Mouse (Mus musculus) kidney, embryonic 15.5 days (tissue): ENCODE results near the gene Ces1f. TPM values are rescaled to one million over a fixed set of nuclear protein-coding genes. Genes with fewer than 3 reads are reported as not detected.
"Not testable (repeated sequence)": the region's sequence is repeated elsewhere in the genome, so short reads cannot be mapped to it uniquely, and the experiment has no call there.

Source experiments
- ATAC-seq: fragments of 200-750 bp; cut with Nextera tagmentation; replicated peaks from 2 replicates; pipeline ENCODE4 v1.8.0; 2017; ENCODE audit warnings: moderate TSS enrichment; ENCODE audit not compliant: low FRiP score
- H3K27ac ChIP-seq: fragments of 300-500 bp; sonication (generic); 2 replicates; pipeline ENCODE4 v1.5.1; 2015; ENCODE audit warnings: mild to moderate bottlenecking, inconsistent platforms
- H3K27me3 ChIP-seq: fragments of 300-500 bp; sonication (generic); 2 replicates; pipeline ENCODE4 v1.6.1; 2015; ENCODE audit warnings: inconsistent platforms
- H3K36me3 ChIP-seq: fragments of 300-500 bp; sonication (generic); 2 replicates; pipeline ENCODE4 v1.6.1; 2015; ENCODE audit warnings: inconsistent platforms
- H3K4me1 ChIP-seq: fragments of 300-500 bp; sonication (generic); 2 replicates; pipeline ENCODE4 v1.6.1; 2015; ENCODE audit warnings: inconsistent platforms
- H3K4me2 ChIP-seq: fragments of 300-500 bp; sonication (generic); 2 replicates; pipeline ENCODE4 v1.6.1; 2015; ENCODE audit warnings: moderate library complexity, mild to moderate bottlenecking, inconsistent platforms
- H3K4me3 ChIP-seq: fragments of 300-500 bp; sonication (generic); replicated peaks from 2 replicates; pipeline ENCODE4 v1.5.1; 2015; ENCODE audit warnings: mild to moderate bottlenecking, inconsistent platforms
- H3K9ac ChIP-seq: fragments of 300-500 bp; sonication (generic); 2 replicates; pipeline ENCODE4 v1.6.1; 2015; ENCODE audit warnings: mild to moderate bottlenecking, inconsistent platforms
- H3K9me3 ChIP-seq: fragments of 300-500 bp; sonication (generic); replicated peaks from 2 replicates; pipeline ENCODE4 v1.6.1; 2016; ENCODE audit warnings: inconsistent platforms
- WGBS: fragments of 180-500 bp; shearing (Covaris S2); methylation state at CpG from one replicate; pipeline ENCODE4 v1.1.7; 2015; ENCODE audit warnings: mixed read lengths; 5-methylcytosine and 5-hydroxymethylcytosine counted together
- polyA plus RNA-seq: library from polyadenylated mRNA; unstranded; fragments of >200 nt; fragmentation: Nextera tagmentation; extraction: Ambion mirVana; gene quantifications from 2 replicates; pipeline ENCODE4 v1.2.1, GENCODE M21; 2015

Gene Ces1f
- polyA plus RNA-seq, 1 experiment from 2014 or later: not detected

- ATAC-seq: no peak
- no peak overlapping the region for H3K27ac ChIP-seq
- H3K36me3 ChIP-seq: no peaks in the 10 kb centered on the region
- no peaks in the 10 kb centered on the region for H3K27me3 ChIP-seq
- H3K9ac ChIP-seq: no peak overlapping the region
- no peaks in the 10 kb centered on the region for H3K4me1 ChIP-seq
- H3K4me3 ChIP-seq: no peak overlapping the region
- H3K4me2 ChIP-seq: no peak overlapping the region
- no peaks in the 10 kb centered on the region for H3K9me3 ChIP-seq
These were observed 39.7 kb downstream of the Ces1f start for GRCm38 (mm10) chr8:93239884-93240283.

GRCm38 (mm10) chr8:93235681-93236080 is 43.9 kb downstream of the Ces1f start:
- no peaks in the 10 kb centered on the region for H3K27me3 ChIP-seq
- H3K9me3 ChIP-seq: no peaks in the 10 kb centered on the region
- no peak overlapping the region for H3K4me3 ChIP-seq
- H3K4me1 ChIP-seq: no peaks in the 10 kb centered on the region
- no peaks in the 10 kb centered on the region for H3K36me3 ChIP-seq
- 94% methylated on average over 1 of the region's 1 CpGs for WGBS
- H3K27ac ChIP-seq: no peak overlapping the region
- H3K4me2 ChIP-seq: no peak overlapping the region
- ATAC-seq: no peak
- H3K9ac ChIP-seq: no peak overlapping the region

- 95% methylated on average over 1 of the region's 1 CpGs for WGBS
- Histone ChIP-seq H3K4me3 (no peak overlapping the region), H3K27me3 (no peaks in the 10 kb centered on the region), H3K9me3 (no peaks in the 10 kb centered on the region), H3K4me2 (no peak overlapping the region), H3K9ac (no peak overlapping the region), H3K4me1 (no peaks in the 10 kb centered on the region), H3K36me3 (no peaks in the 10 kb centered on the region), H3K27ac (no peak overlapping the region)
- no peak for ATAC-seq
These were observed 44.8 kb downstream of the Ces1f start for GRCm38 (mm10) chr8:93234706-93235105.

- H3K4me3 ChIP-seq: no peak overlapping the region
- H3K27ac ChIP-seq: no peak overlapping the region
- WGBS: 81% methylated on average over 6 of the region's 6 CpGs
- H3K4me2 ChIP-seq: no peak overlapping the region
- no peaks in the 10 kb centered on the region for H3K4me1 ChIP-seq
- no peaks in the 10 kb centered on the region for H3K27me3 ChIP-seq
- H3K9ac ChIP-seq: no peak overlapping the region
- ATAC-seq: no peak
- no peaks in the 10 kb centered on the region for H3K9me3 ChIP-seq
- H3K36me3 ChIP-seq: no peaks in the 10 kb centered on the region
These were observed 45.5 kb downstream of the Ces1f start for GRCm38 (mm10) chr8:93234068-93234467.

GRCm38 (mm10) chr8:93229446-93229845 is 50.1 kb downstream of the Ces1f start, which contains the start of gene Ces1e:
TSS of gene Ces1e (minus strand) at chr8:93229619.
- H3K4me2 ChIP-seq: no peak within 1 kb of the TSS
- H3K4me1 ChIP-seq: no peaks in the 10 kb centered on the region
- no peaks in the 10 kb centered on the region for H3K36me3 ChIP-seq
- ATAC-seq: no peak
- H3K27me3 ChIP-seq: no peaks in the 10 kb centered on the region
- no peak within 1 kb of the TSS for H3K9ac ChIP-seq
- H3K9me3 ChIP-seq: no peaks in the 10 kb centered on the region
- no peak within 1 kb of the TSS for H3K4me3 ChIP-seq
- no peak within 1 kb of the TSS for H3K27ac ChIP-seq

- no peaks in the 10 kb centered on the region for H3K9me3 ChIP-seq
- ATAC-seq: no peak
- no peak overlapping the region for H3K9ac ChIP-seq
- H3K4me2 ChIP-seq: no peak overlapping the region
- H3K4me1 ChIP-seq: no peaks in the 10 kb centered on the region
- no peaks in the 10 kb centered on the region for H3K36me3 ChIP-seq
- H3K27ac ChIP-seq: no peak overlapping the region
- no peaks in the 10 kb centered on the region for H3K27me3 ChIP-seq
- WGBS: 64% methylated on average over 11 of the region's 11 CpGs
- H3K4me3 ChIP-seq: no peak overlapping the region
These were observed 50.7 kb downstream of the Ces1f start for GRCm38 (mm10) chr8:93228673-93229370.

GRCm38 (mm10) chr8:93226471-93226870 is 53.1 kb downstream of the Ces1f start:
- H3K27ac ChIP-seq, H3K4me1 ChIP-seq, ATAC-seq, H3K27me3 ChIP-seq, H3K9me3 ChIP-seq, H3K36me3 ChIP-seq, H3K4me2 ChIP-seq, H3K9ac ChIP-seq, H3K4me3 ChIP-seq: not testable (repeated sequence)
- WGBS: 83% methylated on average over 1 of the region's 1 CpGs

- no peak for ATAC-seq
- no peaks in the 10 kb centered on the region for H3K27me3 ChIP-seq
- H3K9ac ChIP-seq: no peak overlapping the region
These were observed 57.7 kb downstream of the Ces1f start for GRCm38 (mm10) chr8:93221896-93222295.

GRCm38 (mm10) chr8:93217867-93218266 is 61.7 kb downstream of the Ces1f start:
- 55% methylated on average over 4 of the region's 4 CpGs for WGBS

More at GRCm38 (mm10) chr8:93221896-93222295, 57.7 kb downstream of the Ces1f start:
- WGBS: 77% methylated on average over 3 of the region's 3 CpGs
- H3K4me1 ChIP-seq: no peaks in the 10 kb centered on the region
- no peak overlapping the region for H3K4me2 ChIP-seq
- H3K4me3 ChIP-seq: no peak overlapping the region
- H3K27ac ChIP-seq: no peak overlapping the region
- H3K9me3 ChIP-seq: no peaks in the 10 kb centered on the region
- no peaks in the 10 kb centered on the region for H3K36me3 ChIP-seq

GRCm38 (mm10) chr8:93217375-93217774 is 62.2 kb downstream of the Ces1f start:
- no peak overlapping the region for H3K4me3 ChIP-seq
- H3K9ac ChIP-seq: no peak overlapping the region
- ATAC-seq: no peak
- 67% methylated on average over 1 of the region's 1 CpGs for WGBS
- H3K4me2 ChIP-seq: no peak overlapping the region
- H3K9me3 ChIP-seq: no peaks in the 10 kb centered on the region
- H3K27ac ChIP-seq: no peak overlapping the region
- no peaks in the 10 kb centered on the region for H3K4me1 ChIP-seq
- H3K27me3 ChIP-seq: no peaks in the 10 kb centered on the region
- no peaks in the 10 kb centered on the region for H3K36me3 ChIP-seq

More at GRCm38 (mm10) chr8:93217867-93218266, 61.7 kb downstream of the Ces1f start:
- Histone ChIP-seq H3K4me2 (no peak overlapping the region), H3K4me3 (no peak overlapping the region), H3K27ac (no peak overlapping the region), H3K4me1 (no peaks in the 10 kb centered on the region), H3K36me3 (no peaks in the 10 kb centered on the region), H3K27me3 (no peaks in the 10 kb centered on the region), H3K9me3 (no peaks in the 10 kb centered on the region), H3K9ac (no peak overlapping the region)
- ATAC-seq: no peak

GRCm38 (mm10) chr8:93211091-93211490 is 68.5 kb downstream of the Ces1f start:
- Histone ChIP-seq H3K27ac (no peak overlapping the region), H3K9ac (no peak overlapping the region), H3K9me3 (no peaks in the 10 kb centered on the region), H3K27me3 (no peaks in the 10 kb centered on the region), H3K36me3 (no peaks in the 10 kb centered on the region), H3K4me1 (no peaks in the 10 kb centered on the region), H3K4me2 (no peak overlapping the region), H3K4me3 (no peak overlapping the region)
- no peak for ATAC-seq
